Mouse (Mus musculus) kidney, adult 2 months (tissue): ENCODE results near the gene Pck2.

Source experiments
- CTCF ChIP-seq: fragments of 200-500 bp; conservative IDR thresholded peaks from 2 replicates; pipeline ENCODE4 v1.5.1; 2011; ENCODE audit warnings: low read depth, mild to moderate bottlenecking, control low read depth, low read length, moderate library complexity, mixed read lengths; ENCODE audit not compliant: insufficient read depth, insufficient read length
- POLR2A ChIP-seq: fragments of 200-500 bp; IDR thresholded peaks from one replicate; pipeline ENCODE4 v1.6.1; 2011; ENCODE audit warnings: low read depth, low read length, control low read depth

GRCm38 (mm10) chr14:55492103-55492502, 48.0 kb upstream of the Pck2 start:
- no peak for TF ChIP-seq CTCF
- TF ChIP-seq POLR2A: no peak
